Mouse (Mus musculus): Measurements from ENCODE around the gene Cavin2. TPM values are rescaled to one million over a fixed set of nuclear protein-coding genes. Genes with fewer than 3 reads are reported as not detected.

Gene Cavin2
- polyA plus RNA-seq, 1 experiment from 2014 or later, result 216 TPM

DNA sequence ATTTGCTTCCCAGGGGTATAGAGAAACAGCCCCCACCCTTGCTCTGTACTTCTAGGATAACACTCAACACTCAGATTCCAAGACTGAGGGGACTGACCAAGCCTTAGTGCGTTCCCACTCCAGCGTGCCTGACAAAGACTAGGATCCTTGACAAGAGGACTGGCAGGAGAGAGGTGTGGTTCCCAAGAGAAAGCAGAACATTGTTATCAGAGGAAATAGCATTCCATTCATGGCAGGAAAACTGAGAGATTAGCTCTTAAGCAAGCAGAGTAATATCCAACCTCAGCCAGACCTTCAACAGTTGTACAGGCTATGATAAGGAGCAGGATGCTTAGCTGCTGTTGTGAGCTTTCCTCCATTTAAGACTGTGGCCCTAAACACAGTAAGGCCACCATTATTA lies 23.0 kb upstream of the Cavin2 start:
- peaks cover 22 to 56% of the 10 kb centered on the region in 2 experiments for H3K4me1 ChIP-seq (ENCODE audit: control insufficient read depth in 2 of 2, insufficient read depth in 2 of 2, low read length in 2 of 2)
- 0% methylated on average over 2 of the region's 2 CpGs for WGBS
- H3K4me2 ChIP-seq (ENCODE audit: low read length), result no peak overlapping the region; the same call in 1 of the 2 replicates
- H3K4me3 ChIP-seq (ENCODE audit: control insufficient read depth in 1 of 2, insufficient read depth in 1 of 2, low read depth in 1 of 2, low read length in 2 of 2), result no peak overlapping the region
- no peaks in the 10 kb centered on the region for H3K9me3 ChIP-seq (ENCODE audit: control insufficient read depth, low read length)
- H3K9ac ChIP-seq (ENCODE audit: low read length), result no peak overlapping the region
- H3K36me3 ChIP-seq (ENCODE audit: control insufficient read depth, insufficient read depth, low read length), result no peaks in the 10 kb centered on the region
- H3K27me3 ChIP-seq (ENCODE audit: control insufficient read depth, insufficient read depth, low read length), result no peaks in the 10 kb centered on the region
- H3K27ac ChIP-seq (replicated peaks in 1 of 2; ENCODE audit: control insufficient read depth in 1 of 2, insufficient read depth in 1 of 2, low read depth in 2 of 2, low read length in 2 of 2), result peak overlapping the region; percentile 79 to 92
- ATAC-seq (ENCODE audit: insufficient number of reproducible peaks, insufficient read depth, low FRiP score, low read depth), result peak; percentile 83

DNA sequence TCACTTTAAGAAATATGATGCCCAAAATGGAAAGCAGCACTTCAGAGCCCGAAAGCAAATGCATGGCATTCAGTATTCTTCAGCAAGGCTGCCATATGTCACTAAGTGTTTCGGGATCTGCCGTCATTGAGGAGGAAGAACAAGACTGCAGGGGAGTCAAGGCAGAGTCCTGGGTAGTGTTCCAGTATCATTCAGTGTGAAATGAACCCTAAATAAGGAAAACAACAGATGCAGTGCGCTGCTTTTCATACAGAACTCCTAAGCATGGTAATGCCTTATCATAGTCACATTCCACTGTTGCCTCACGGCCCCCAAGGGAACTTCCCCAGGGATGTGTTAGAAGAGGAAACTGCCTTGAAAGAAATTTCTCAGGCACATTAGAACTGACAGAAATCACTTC lies 21.8 kb upstream of the Cavin2 start:
- H3K9me3 ChIP-seq (ENCODE audit: control insufficient read depth, low read length), result no peaks in the 10 kb centered on the region
- H3K27ac ChIP-seq (replicated peaks in 1 of 2; ENCODE audit: control insufficient read depth in 1 of 2, insufficient read depth in 1 of 2, low read depth in 2 of 2, low read length in 2 of 2), result peak overlapping the region; percentile 81 to 92
- peaks cover 24 to 68% of the 10 kb centered on the region in 2 experiments for H3K4me1 ChIP-seq (ENCODE audit: control insufficient read depth in 2 of 2, insufficient read depth in 2 of 2, low read length in 2 of 2)
- peak overlapping the region; percentile 58 for H3K4me2 ChIP-seq (ENCODE audit: low read length)
- WGBS, result 3% methylated on average over 5 of the region's 5 CpGs
- ATAC-seq (ENCODE audit: insufficient number of reproducible peaks, insufficient read depth, low FRiP score, low read depth), result no peak; the same call in 1 of the 2 replicates
- peak overlapping the region; percentile 7 to 24; a peak in 3 of 4 replicates for H3K4me3 ChIP-seq (ENCODE audit: control insufficient read depth in 1 of 2, insufficient read depth in 1 of 2, low read depth in 1 of 2, low read length in 2 of 2)
- no peaks in the 10 kb centered on the region for H3K27me3 ChIP-seq (ENCODE audit: control insufficient read depth, insufficient read depth, low read length)
- no peaks in the 10 kb centered on the region for H3K36me3 ChIP-seq (ENCODE audit: control insufficient read depth, insufficient read depth, low read length)
- H3K9ac ChIP-seq (ENCODE audit: low read length), result peak overlapping the region; percentile 45; the same call in 1 of the 2 replicates

DNA sequence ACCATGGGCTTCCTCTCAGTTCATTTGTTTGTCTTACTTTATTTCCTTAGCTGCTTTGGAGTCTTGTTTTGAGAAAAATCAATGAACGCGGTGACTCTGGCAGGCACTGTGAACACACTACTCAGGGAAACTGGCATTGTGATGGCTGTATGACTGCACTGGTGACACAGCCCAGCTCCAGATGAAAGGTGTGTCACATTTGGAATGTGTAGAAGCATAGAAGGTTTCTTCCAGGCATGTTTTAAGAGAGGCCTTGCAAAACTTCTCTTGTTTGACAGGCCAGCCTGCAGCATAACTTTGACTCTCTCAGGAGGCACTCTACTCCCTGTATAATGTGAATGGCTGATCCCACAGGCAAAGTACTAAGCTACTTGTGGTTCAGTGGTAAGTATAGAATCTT lies 20.7 kb upstream of the Cavin2 start:
- Histone ChIP-seq H3K4me2 (ENCODE audit: low read length) (no peak overlapping the region), H3K27me3 (ENCODE audit: control insufficient read depth, insufficient read depth, low read length) (no peaks in the 10 kb centered on the region), H3K36me3 (ENCODE audit: control insufficient read depth, insufficient read depth, low read length) (no peaks in the 10 kb centered on the region), H3K9ac (ENCODE audit: low read length) (no peak overlapping the region), H3K4me3 (ENCODE audit: control insufficient read depth in 1 of 2, insufficient read depth in 1 of 2, low read depth in 1 of 2, low read length in 2 of 2) (no peak overlapping the region), H3K9me3 (ENCODE audit: control insufficient read depth, low read length) (no peaks in the 10 kb centered on the region), H3K27ac (replicated peaks in 1 of 2; ENCODE audit: control insufficient read depth in 1 of 2, insufficient read depth in 1 of 2, low read depth in 2 of 2, low read length in 2 of 2) (peak overlapping the region; percentile 73 to 92), H3K4me1 (ENCODE audit: control insufficient read depth in 2 of 2, insufficient read depth in 2 of 2, low read length in 2 of 2) (peaks cover 24 to 75% of the 10 kb centered on the region in 2 experiments)
- no peak for ATAC-seq (ENCODE audit: insufficient number of reproducible peaks, insufficient read depth, low FRiP score, low read depth)
- WGBS, result 53% methylated on average over 2 of the region's 2 CpGs

DNA sequence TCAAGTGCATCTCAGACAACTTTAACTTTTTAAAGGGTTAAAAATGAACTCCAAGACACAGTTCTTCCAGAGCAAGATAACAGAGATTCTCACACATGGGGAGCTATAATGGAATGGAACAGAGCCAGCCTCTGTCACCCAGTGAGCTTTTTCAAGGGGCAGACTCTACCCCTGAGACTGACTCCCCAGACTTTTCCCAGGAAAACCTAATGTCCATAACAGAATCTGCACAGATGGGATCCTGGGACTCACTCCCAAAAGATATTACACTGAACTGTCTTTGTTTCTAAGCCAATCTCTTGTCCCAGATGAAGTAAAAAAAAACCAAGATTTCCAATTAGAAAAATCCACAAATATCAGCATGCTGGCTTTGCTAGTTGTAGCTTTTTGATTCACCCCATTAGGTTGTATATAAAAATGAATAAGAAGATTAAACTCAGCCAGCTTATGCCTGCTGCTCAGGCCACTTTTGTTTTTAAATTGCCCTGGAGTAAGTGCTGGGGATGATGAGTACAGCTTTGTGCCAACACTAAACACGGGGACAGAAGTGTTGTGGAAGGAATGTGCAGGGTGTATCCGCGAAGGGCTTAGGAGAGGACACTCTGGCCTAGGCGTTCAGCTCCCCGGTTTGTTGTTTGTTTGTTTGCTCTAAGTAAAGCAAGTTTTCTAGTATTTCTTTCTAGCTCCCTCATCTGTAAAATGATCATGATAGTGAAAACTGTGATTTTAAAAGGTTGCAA lies 18.6 kb upstream of the Cavin2 start:
- Histone ChIP-seq H3K4me2 (ENCODE audit: low read length) (no peak overlapping the region), H3K9me3 (ENCODE audit: control insufficient read depth, low read length) (no peaks in the 10 kb centered on the region), H3K27ac (replicated peaks in 1 of 2; ENCODE audit: control insufficient read depth in 1 of 2, insufficient read depth in 1 of 2, low read depth in 2 of 2, low read length in 2 of 2) (no peak overlapping the region; a peak in 1 of 4 replicates), H3K27me3 (ENCODE audit: control insufficient read depth, insufficient read depth, low read length) (no peaks in the 10 kb centered on the region), H3K36me3 (ENCODE audit: control insufficient read depth, insufficient read depth, low read length) (no peaks in the 10 kb centered on the region), H3K9ac (ENCODE audit: low read length) (no peak overlapping the region), H3K4me1 (ENCODE audit: control insufficient read depth in 2 of 2, insufficient read depth in 2 of 2, low read length in 2 of 2) (peaks cover 19 to 63% of the 10 kb centered on the region in 2 experiments), H3K4me3 (ENCODE audit: control insufficient read depth in 1 of 2, insufficient read depth in 1 of 2, low read depth in 1 of 2, low read length in 2 of 2) (no peak overlapping the region)
- WGBS, result 25% methylated on average over 5 of the region's 5 CpGs
- no peak for ATAC-seq (ENCODE audit: insufficient number of reproducible peaks, insufficient read depth, low FRiP score, low read depth)

- Histone ChIP-seq H3K9ac (ENCODE audit: low read length) (no peak overlapping the region), H3K4me1 (ENCODE audit: control insufficient read depth in 2 of 2, insufficient read depth in 2 of 2, low read length in 2 of 2) (peaks cover 15 to 48% of the 10 kb centered on the region in 2 experiments), H3K36me3 (ENCODE audit: control insufficient read depth, insufficient read depth, low read length) (no peaks in the 10 kb centered on the region), H3K27ac (replicated peaks in 1 of 2; ENCODE audit: control insufficient read depth in 1 of 2, insufficient read depth in 1 of 2, low read depth in 2 of 2, low read length in 2 of 2) (no peak overlapping the region), H3K27me3 (ENCODE audit: control insufficient read depth, insufficient read depth, low read length) (no peaks in the 10 kb centered on the region), H3K9me3 (ENCODE audit: control insufficient read depth, low read length) (no peaks in the 10 kb centered on the region), H3K4me2 (ENCODE audit: low read length) (no peak overlapping the region), H3K4me3 (ENCODE audit: control insufficient read depth in 1 of 2, insufficient read depth in 1 of 2, low read depth in 1 of 2, low read length in 2 of 2) (no peak overlapping the region)
- ATAC-seq (ENCODE audit: insufficient number of reproducible peaks, insufficient read depth, low FRiP score, low read depth), result no peak
- WGBS, result 80% methylated on average over 4 of the region's 4 CpGs
Measured at GRCm38 (mm10) chr1:51271845-51272244, 17.1 kb upstream of the Cavin2 start.

DNA sequence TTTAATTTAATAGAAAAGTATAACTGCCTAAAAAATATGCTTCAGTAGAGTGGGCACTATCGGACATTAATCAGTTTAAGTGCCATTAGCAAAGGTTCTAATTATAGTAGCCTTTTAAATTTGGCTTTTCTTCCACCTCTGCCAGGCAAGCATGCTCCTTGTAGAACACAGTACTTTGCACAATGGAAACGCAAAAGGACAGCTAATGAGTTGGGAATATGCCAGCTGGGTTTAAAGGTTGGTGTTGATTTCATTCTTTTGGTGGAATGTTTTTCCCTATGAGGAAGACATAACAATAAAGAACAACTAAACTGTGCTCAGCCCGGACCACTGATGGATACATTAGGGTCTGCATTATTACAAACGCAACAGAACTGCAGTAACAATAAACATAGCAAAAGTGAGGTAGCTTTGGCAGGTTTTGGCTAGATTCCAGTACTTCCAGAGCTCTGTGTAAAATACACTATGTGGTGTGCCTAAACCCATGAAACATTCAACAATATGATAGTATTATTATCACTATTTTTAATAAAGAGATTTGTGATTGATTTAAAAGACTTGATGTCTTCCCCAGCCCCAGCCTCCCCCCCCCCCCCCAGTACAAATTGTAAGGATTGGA lies 16.2 kb upstream of the Cavin2 start:
- no peaks in the 10 kb centered on the region for H3K36me3 ChIP-seq (ENCODE audit: control insufficient read depth, insufficient read depth, low read length)
- no peak overlapping the region for H3K4me3 ChIP-seq (ENCODE audit: control insufficient read depth in 1 of 2, insufficient read depth in 1 of 2, low read depth in 1 of 2, low read length in 2 of 2)
- H3K27me3 ChIP-seq (ENCODE audit: control insufficient read depth, insufficient read depth, low read length), result no peaks in the 10 kb centered on the region
- 51% methylated on average over 4 of the region's 4 CpGs for WGBS
- no peaks in the 10 kb centered on the region for H3K9me3 ChIP-seq (ENCODE audit: control insufficient read depth, low read length)
- no peak overlapping the region for H3K4me2 ChIP-seq (ENCODE audit: low read length)
- no peak for ATAC-seq (ENCODE audit: insufficient number of reproducible peaks, insufficient read depth, low FRiP score, low read depth)
- no peak overlapping the region for H3K27ac ChIP-seq (replicated peaks in 1 of 2; ENCODE audit: control insufficient read depth in 1 of 2, insufficient read depth in 1 of 2, low read depth in 2 of 2, low read length in 2 of 2)
- H3K4me1 ChIP-seq (ENCODE audit: control insufficient read depth in 2 of 2, insufficient read depth in 2 of 2, low read length in 2 of 2), result peaks cover 12 to 40% of the 10 kb centered on the region in 2 experiments
- H3K9ac ChIP-seq (ENCODE audit: low read length), result no peak overlapping the region

GRCm38 (mm10) chr1:51277879-51278567 lies 10.9 kb upstream of the Cavin2 start:
- ATAC-seq (ENCODE audit: insufficient number of reproducible peaks, insufficient read depth, low FRiP score, low read depth), result no peak

More at GRCm38 (mm10) chr1:51277879-51278567, 10.9 kb upstream of the Cavin2 start:
- no peak overlapping the region for H3K4me2 ChIP-seq (ENCODE audit: low read length)
- H3K4me3 ChIP-seq (ENCODE audit: control insufficient read depth in 1 of 2, insufficient read depth in 1 of 2, low read depth in 1 of 2, low read length in 2 of 2), result no peak overlapping the region
- WGBS, result 46% methylated on average over 2 of the region's 2 CpGs
- H3K4me1 ChIP-seq (ENCODE audit: control insufficient read depth in 2 of 2, insufficient read depth in 2 of 2, low read length in 2 of 2), result no peaks in the 10 kb centered on the region
- no peaks in the 10 kb centered on the region for H3K36me3 ChIP-seq (ENCODE audit: control insufficient read depth, insufficient read depth, low read length)
- H3K27me3 ChIP-seq (ENCODE audit: control insufficient read depth, insufficient read depth, low read length), result no peaks in the 10 kb centered on the region
- no peaks in the 10 kb centered on the region for H3K9me3 ChIP-seq (ENCODE audit: control insufficient read depth, low read length)
- no peak overlapping the region for H3K9ac ChIP-seq (ENCODE audit: low read length)
- H3K27ac ChIP-seq (replicated peaks in 1 of 2; ENCODE audit: control insufficient read depth in 1 of 2, insufficient read depth in 1 of 2, low read depth in 2 of 2, low read length in 2 of 2), result no peak overlapping the region
